Mouse (Mus musculus) CH12.LX (cell line): ENCODE results near the gene Cotl1. TPM values are rescaled to one million over a fixed set of nuclear protein-coding genes. Genes with fewer than 3 reads are reported as not detected.
"Not testable (repeated sequence)": the region's sequence is repeated elsewhere in the genome, so short reads cannot be mapped to it uniquely, and the experiment has no call there.

Source experiments
- DNase-seq: peaks from one replicate; pipeline ENCODE4 v3.0.0-alpha.2; 2013; ENCODE audit errors: extremely low read depth
- H3K27ac ChIP-seq: 2 replicates; pipeline ENCODE4 v1.5.1; 2012; ENCODE audit warnings: low read depth, mild to moderate bottlenecking, control low read depth, moderate library complexity; ENCODE audit not compliant: insufficient read depth
- H3K27me3 ChIP-seq: replicated peaks from 2 replicates; pipeline ENCODE3; 2012; ENCODE audit warnings: inconsistent platforms
- H3K36me3 ChIP-seq, 2 experiments: replicated peaks in 1 of 2; 2 replicates each; pipeline versions ENCODE3 to v1.6.1; 2012; ENCODE audit warnings: inconsistent platforms in 1 of 2, low read length in 1 of 2, mild to moderate bottlenecking in 1 of 2, mixed read lengths in 1 of 2, moderate library complexity in 1 of 2; ENCODE audit not compliant: control insufficient read depth in 1 of 2, insufficient read depth in 1 of 2
- H3K4me1 ChIP-seq, 2 experiments: 2 replicates each; pipeline ENCODE4 v1.6.1; 2012; ENCODE audit warnings: inconsistent platforms in 1 of 2, moderate library complexity in 1 of 2; ENCODE audit not compliant: insufficient read depth in 2 of 2, control insufficient read depth in 1 of 2
- H3K4me2 ChIP-seq: 2 replicates; pipeline ENCODE4 v1.6.1; 2012; ENCODE audit warnings: low read depth, mild to moderate bottlenecking, control low read depth; ENCODE audit not compliant: poor library complexity, insufficient read depth, severe bottlenecking
- H3K4me3 ChIP-seq, 3 experiments: fragments of 150-350 bp in 1 of 3; sonication (generic) in 1 of 3; replicated peaks in 1 of 3; 2 replicates each; pipeline versions ENCODE3 to v1.5.1; 2011 to 2012; ENCODE audit warnings: low read depth in 2 of 3, low read length in 2 of 3, mild to moderate bottlenecking in 2 of 3, moderate library complexity in 2 of 3, control low read depth in 1 of 3, improper control_type of control experiment in 1 of 3, inconsistent platforms in 1 of 3, mixed read lengths in 1 of 3; ENCODE audit not compliant: poor library complexity in 1 of 3
- H3K79me2 ChIP-seq: replicated peaks from 2 replicates; pipeline ENCODE4 v1.6.1; 2012; ENCODE audit warnings: mild to moderate bottlenecking, moderate library complexity; ENCODE audit not compliant: control insufficient read depth, poor library complexity, insufficient read depth, severe bottlenecking; ENCODE audit errors: extremely low read depth
- H3K9ac ChIP-seq: 2 replicates; pipeline ENCODE4 v1.6.1; 2012; ENCODE audit warnings: low read depth, mild to moderate bottlenecking, control low read depth, moderate library complexity; ENCODE audit not compliant: insufficient read depth
- H3K9me3 ChIP-seq: replicated peaks from 2 replicates; pipeline ENCODE3; 2012; ENCODE audit warnings: low read length, inconsistent platforms, mixed read lengths
- CTCF ChIP-seq, 2 experiments: IDR thresholded peaks in 1 of 2; conservative IDR thresholded peaks in 1 of 2; 2 replicates each; pipeline ENCODE4 v1.5.1; 2011 to 2012; ENCODE audit warnings: low read depth in 2 of 2, low read length in 2 of 2, improper control_type of control experiment in 1 of 2, inconsistent platforms in 1 of 2, mild to moderate bottlenecking in 1 of 2, moderate library complexity in 1 of 2
- HCFC1 ChIP-seq: IDR thresholded peaks from 2 replicates; pipeline ENCODE4 v1.6.1; 2012; ENCODE audit warnings: low read depth, mild to moderate bottlenecking, inconsistent platforms, low read length, improper control_type of control experiment
- IRF4 ChIP-seq: IDR thresholded peaks from 2 replicates; pipeline ENCODE4 v1.6.1; 2014; ENCODE audit warnings: low read depth, mild to moderate bottlenecking, inconsistent platforms, low read length, improper control_type of control experiment
- SIN3A ChIP-seq: IDR thresholded peaks from 2 replicates; pipeline ENCODE4 v1.6.1; 2012; ENCODE audit warnings: low read length, improper control_type of control experiment, inconsistent platforms
- USF1 ChIP-seq: IDR thresholded peaks from 2 replicates; pipeline ENCODE4 v1.6.1; 2014; ENCODE audit warnings: low read depth, mild to moderate bottlenecking, inconsistent platforms, low read length, improper control_type of control experiment
- USF2 ChIP-seq: conservative IDR thresholded peaks from 2 replicates; pipeline ENCODE4 v1.6.1; 2011; ENCODE audit warnings: low read depth, low read length, improper control_type of control experiment
- dilution Hi-C: fragments of 300-500 bp; cut with MboI; formaldehyde crosslinking; loops from 2 replicates; pipeline ENCODE4 v1.14.3; 2020; ENCODE audit warnings: low sequenced_read_pairs; ENCODE audit not compliant: extremely low pct_unique_long_range_greater_than_20kb, extremely low pct_ligation_motif_present
- in situ Hi-C: fragments of 300-500 bp; cut with MboI; formaldehyde crosslinking; loops from 3 replicates; pipeline ENCODE4 v1.14.3; 2019; ENCODE audit warnings: low sequenced_read_pairs, low pct_ligation_motif_present, low pct_unique_long_range_greater_than_20kb, mixed read lengths
- polyA plus RNA-seq: library from polyadenylated mRNA; unstranded; fragments of >175 nt; gene quantifications from 2 replicates; pipeline ENCODE4 v1.2.1, GENCODE M21; 2012; ENCODE audit warnings: low read depth; ENCODE audit not compliant: insufficient read length
- total RNA-seq, 2 experiments: library from RNA; depleted of rRNA; stranded (reverse); fragments of 300-350 nt in 1 of 2; fragments of >200 nt in 1 of 2; gene quantifications; 2 replicates each; pipeline ENCODE4 v1.2.3; 2012 to 2014

Gene Cotl1
- total and polyA plus RNA-seq, 3 experiments = 59.6 to 375 (median 135) TPM

DNA sequence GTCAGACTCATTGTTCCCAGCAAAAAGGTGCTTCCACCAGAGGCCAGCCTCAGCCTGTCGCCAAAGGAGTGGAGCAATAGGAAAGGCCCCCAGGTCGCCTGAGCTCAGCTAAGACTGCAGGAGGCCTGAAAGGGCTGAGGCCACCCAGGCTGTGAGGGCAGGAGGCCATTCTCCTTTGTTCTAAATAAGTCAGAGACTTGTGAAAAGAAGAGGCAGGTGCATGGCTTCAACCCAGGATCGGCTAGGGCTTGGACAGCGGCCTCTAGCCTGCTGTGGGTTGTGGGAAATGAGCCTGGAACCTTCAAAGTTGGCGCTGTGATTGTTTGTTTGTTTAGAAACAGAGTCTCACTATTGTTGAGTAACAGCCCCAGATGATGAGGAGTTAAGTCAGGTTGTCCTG, 13.7 kb upstream of the Cotl1 start:
- no peak for TF ChIP-seq SIN3A
- TF ChIP-seq, all 38 proteins: peak for 0
- H3K9ac ChIP-seq = no peak overlapping the region
- no peak for DNase-seq
- no peak overlapping the region for H3K4me2 ChIP-seq
- no peak overlapping the region for H3K27ac ChIP-seq
- H3K4me3 ChIP-seq = no peak overlapping the region
- peaks cover 13% of the 10 kb centered on the region for H3K27me3 ChIP-seq
- no peaks in the 10 kb centered on the region for H3K36me3 ChIP-seq
- H3K9me3 ChIP-seq = peaks cover 30% of the 10 kb centered on the region
- dilution Hi-C loops = no loop called here
- no peaks in the 10 kb centered on the region for H3K79me2 ChIP-seq
- in situ Hi-C loops = no loop called here
- H3K4me1 ChIP-seq = no peaks in the 10 kb centered on the region; a peak in 1 of 4 replicates

GRCm38 (mm10) chr8:119853521-119853920, 13.2 kb upstream of the Cotl1 start:
- peaks cover 26% of the 10 kb centered on the region for H3K9me3 ChIP-seq
- TF ChIP-seq USF1 (peak; percentile 51), HCFC1 (no peak), USF2 (peak; percentile 42; the same call in 1 of the 2 replicates)
- in situ Hi-C loops = no loop called here
- no peaks in the 10 kb centered on the region; a peak in 1 of 4 replicates for H3K4me1 ChIP-seq
- peaks cover 9% of the 10 kb centered on the region for H3K27me3 ChIP-seq
- H3K9ac ChIP-seq = no peak overlapping the region
- H3K27ac ChIP-seq = no peak overlapping the region
- H3K4me2 ChIP-seq = no peak overlapping the region
- no peak for DNase-seq
- dilution Hi-C loops = no loop called here
- H3K36me3 ChIP-seq = no peaks in the 10 kb centered on the region
- H3K4me3 ChIP-seq = no peak overlapping the region
- H3K79me2 ChIP-seq = no peaks in the 10 kb centered on the region

DNA sequence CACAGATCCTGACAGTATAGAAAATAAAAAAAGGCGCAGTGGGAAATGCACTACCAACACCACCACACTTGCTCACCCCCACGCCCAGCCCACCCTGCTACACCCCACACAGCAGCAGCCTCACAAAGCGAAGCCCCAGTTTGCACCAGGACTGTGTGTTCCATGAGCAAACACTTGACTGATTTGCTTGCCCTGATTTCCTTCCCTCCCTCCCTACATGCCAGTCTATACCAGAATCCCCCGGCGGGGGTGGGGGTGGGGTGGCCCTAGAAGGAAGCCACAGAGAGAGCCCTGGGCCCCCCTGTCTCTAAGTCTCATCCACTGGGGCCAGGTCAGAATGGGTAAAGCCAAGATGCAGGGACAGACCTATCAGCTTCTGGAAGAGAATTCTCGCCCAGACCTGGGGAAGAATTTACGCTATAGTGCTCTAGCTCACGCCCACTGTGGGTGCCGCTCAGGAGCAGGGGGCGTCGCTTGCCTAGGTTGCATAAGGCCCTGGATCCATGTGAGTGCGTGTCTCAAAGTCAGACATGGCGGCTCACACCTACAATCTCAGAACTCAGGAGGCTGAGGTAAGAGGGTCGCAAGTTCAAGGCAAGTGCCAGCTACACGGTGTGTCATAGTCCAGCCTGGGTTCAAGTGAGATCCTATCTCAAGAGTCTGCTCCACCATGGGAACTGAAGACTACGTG, 7.0 kb upstream of the Cotl1 start:
- dilution Hi-C loops (no loop called here), in situ Hi-C loops (loop anchor here (10.0 kb wide), 1 partner anchor 143 kb away; the partner anchor contains the start of gene Atp2c2)

GRCm38 (mm10) chr8:119845741-119846140, 5.4 kb upstream of the Cotl1 start:
- in situ Hi-C loops = loop anchor here (10.0 kb wide), 1 partner anchor 141 kb away; the partner anchor contains the start of gene Atp2c2
- H3K27me3 ChIP-seq = peaks cover 11% of the 10 kb centered on the region
- H3K4me3 ChIP-seq, dilution Hi-C loops, H3K27ac ChIP-seq, H3K4me1 ChIP-seq, DNase-seq, H3K36me3 ChIP-seq, H3K4me2 ChIP-seq, H3K9ac ChIP-seq, H3K9me3 ChIP-seq, H3K79me2 ChIP-seq: not testable (repeated sequence)

More for the DNA sequence above, 7.0 kb upstream of the Cotl1 start:
- Histone ChIP-seq H3K9me3 (peaks cover 8% of the 10 kb centered on the region), H3K36me3 (no peaks in the 10 kb centered on the region)
- no peak for TF ChIP-seq IRF4
- TF ChIP-seq CTCF (conservative IDR thresholded peaks at IDR 0.05 in 1 of 2, IDR thresholded peaks at IDR 0.05 in 1 of 2; ENCODE audit: low read depth in 2 of 2, low read length in 2 of 2) = no peak
- TF ChIP-seq, all 38 proteins: peak for 0
- DNase-seq = no peak
- Histone ChIP-seq H3K9ac (no peak overlapping the region), H3K4me2 (no peak overlapping the region), H3K79me2 (no peaks in the 10 kb centered on the region), H3K27me3 (peaks cover 11% of the 10 kb centered on the region), H3K27ac (no peak overlapping the region), H3K4me1 (0 out of 4 replicates have a peak, but pooled peaks cover 0 to 3% of the 10 kb centered on the region in 2 experiments), H3K4me3 (no peak overlapping the region)
